Mouse (Mus musculus) liver, embryonic 15.5 days (tissue): ENCODE data around the gene C87436. TPM values are rescaled to one million over a fixed set of nuclear protein-coding genes. Genes with fewer than 3 reads are reported as not detected.

Experiments
- ATAC-seq: fragments of 200-750 bp; cut with Nextera tagmentation; 2 replicates; pipeline ENCODE4 v1.8.0; 2017; ENCODE audit warnings: moderate number of reproducible peaks, mild to moderate bottlenecking, moderate library complexity; ENCODE audit not compliant: insufficient read depth
- H3K27ac ChIP-seq: fragments of 300-500 bp; sonication (generic); replicated peaks from 2 replicates; pipeline ENCODE4 v1.5.1; 2015; ENCODE audit warnings: mild to moderate bottlenecking, inconsistent platforms
- H3K27me3 ChIP-seq: fragments of 300-500 bp; sonication (generic); 2 replicates; pipeline ENCODE4 v1.6.1; 2015; ENCODE audit warnings: mild to moderate bottlenecking, inconsistent platforms
- H3K36me3 ChIP-seq: fragments of 300-500 bp; sonication (generic); replicated peaks from 2 replicates; pipeline ENCODE4 v1.6.1; 2015; ENCODE audit warnings: moderate library complexity, mild to moderate bottlenecking, inconsistent platforms
- H3K4me1 ChIP-seq: fragments of 300-500 bp; sonication (generic); replicated peaks from 2 replicates; pipeline ENCODE4 v1.6.1; 2015; ENCODE audit warnings: inconsistent platforms
- H3K4me2 ChIP-seq: fragments of 300-500 bp; sonication (generic); 2 replicates; pipeline ENCODE4 v1.6.1; 2015; ENCODE audit warnings: moderate library complexity, mild to moderate bottlenecking, inconsistent platforms
- H3K4me3 ChIP-seq: fragments of 300-500 bp; sonication (generic); replicated peaks from 2 replicates; pipeline ENCODE4 v1.5.1; 2015; ENCODE audit warnings: mild to moderate bottlenecking, inconsistent platforms
- H3K9ac ChIP-seq: fragments of 300-500 bp; sonication (generic); 2 replicates; pipeline ENCODE4 v1.6.1; 2015; ENCODE audit warnings: moderate library complexity, mild to moderate bottlenecking, inconsistent platforms
- H3K9me3 ChIP-seq: fragments of 300-500 bp; sonication (generic); replicated peaks from 2 replicates; pipeline ENCODE4 v1.6.1; 2016; ENCODE audit warnings: inconsistent platforms
- WGBS: fragments of 180-500 bp; shearing (Covaris S2); methylation state at CpG from one replicate; pipeline ENCODE4 v1.1.7; 2015; ENCODE audit warnings: mixed read lengths; ENCODE audit not compliant: insufficient replicate concordance; 5-methylcytosine and 5-hydroxymethylcytosine counted together
- polyA plus RNA-seq: library from polyadenylated mRNA; unstranded; fragments of >200 nt; fragmentation: Nextera tagmentation; extraction: Ambion mirVana; gene quantifications from 2 replicates; pipeline ENCODE4 v1.2.1, GENCODE M21; 2015

The C87436 gene
- polyA plus RNA-seq, 1 experiment from 2014 or later, result 11.1 TPM

GRCm38 (mm10) chr6:86513296-86513695 is 75.1 kb downstream of the C87436 start:
- 79% methylated on average over 4 of the region's 4 CpGs for WGBS
- Histone ChIP-seq H3K4me3 (no peak overlapping the region), H3K27ac (no peak overlapping the region), H3K36me3 (no peaks in the 10 kb centered on the region), H3K9me3 (no peaks in the 10 kb centered on the region), H3K9ac (no peak overlapping the region), H3K4me2 (no peak overlapping the region), H3K27me3 (no peaks in the 10 kb centered on the region), H3K4me1 (peaks cover 15% of the 10 kb centered on the region)
- ATAC-seq, result no peak

- Histone ChIP-seq H3K27ac (no peak overlapping the region), H3K9me3 (no peaks in the 10 kb centered on the region), H3K4me2 (no peak overlapping the region), H3K4me1 (no peaks in the 10 kb centered on the region), H3K4me3 (no peak overlapping the region), H3K36me3 (no peaks in the 10 kb centered on the region), H3K27me3 (no peaks in the 10 kb centered on the region), H3K9ac (no peak overlapping the region)
- ATAC-seq, result no peak
- 72% methylated on average over 1 of the region's 1 CpGs for WGBS
Measured at GRCm38 (mm10) chr6:86516021-86516420, 77.8 kb downstream of the C87436 start.

GRCm38 (mm10) chr6:86519767-86520345 is 81.7 kb downstream of the C87436 start:
- no peak overlapping the region for H3K4me2 ChIP-seq
- peaks cover 21% of the 10 kb centered on the region for H3K4me1 ChIP-seq
- H3K9me3 ChIP-seq, result no peaks in the 10 kb centered on the region
- no peak overlapping the region for H3K4me3 ChIP-seq
- H3K36me3 ChIP-seq, result peaks cover 25% of the 10 kb centered on the region
- 68% methylated on average over 3 of the region's 3 CpGs for WGBS
- no peak overlapping the region for H3K9ac ChIP-seq
- no peaks in the 10 kb centered on the region for H3K27me3 ChIP-seq
- H3K27ac ChIP-seq, result no peak overlapping the region
- no peak for ATAC-seq

- 77% methylated on average over 5 of the region's 5 CpGs for WGBS
- peak overlapping the region; percentile 93; the same call in 1 of the 2 replicates for H3K4me3 ChIP-seq
- no peak for ATAC-seq
- no peaks in the 10 kb centered on the region for H3K27me3 ChIP-seq
- H3K36me3 ChIP-seq, result peaks cover 31% of the 10 kb centered on the region
- H3K9me3 ChIP-seq, result no peaks in the 10 kb centered on the region
- H3K27ac ChIP-seq, result peak overlapping the region; percentile 73
- H3K4me1 ChIP-seq, result peaks cover 22% of the 10 kb centered on the region
- H3K4me2 ChIP-seq, result peak overlapping the region; percentile 93
- peak overlapping the region; percentile 6; the same call in 1 of the 2 replicates for H3K9ac ChIP-seq
Measured at GRCm38 (mm10) chr6:86522001-86522911, 84.1 kb downstream of the C87436 start.

Other genes starting within 250 kb of the C87436 start
- 2.0 and 2.5 TPM in 2 replicates for gene Tgfa, start 243.2 kb upstream of the C87436 start, polyA plus RNA-seq
- 62.9 and 65.2 TPM in 2 replicates for gene Fam136a, start 72.7 kb upstream of the C87436 start, polyA plus RNA-seq
- gene Snrpg, start 67.1 kb upstream of the C87436 start, polyA plus RNA-seq, result 251 and 306 TPM in 2 replicates
- 58.6 and 66.3 TPM in 2 replicates for gene Pcyox1, start 41.2 kb upstream of the C87436 start, polyA plus RNA-seq
- gene Tia1, start 34.2 kb upstream of the C87436 start, polyA plus RNA-seq, result 19.1 and 20.8 TPM in 2 replicates
- gene Gm44790, start 11.7 kb upstream of the C87436 start, polyA plus RNA-seq, result not detected in 2 replicates
- 253 and 255 TPM in 2 replicates for gene Pcbp1, start 87.9 kb downstream of the C87436 start, polyA plus RNA-seq
- 2.0 and 2.9 TPM in 2 replicates for gene Asprv1, start 189.8 kb downstream of the C87436 start, polyA plus RNA-seq
- gene Mxd1, start 230.8 kb downstream of the C87436 start, polyA plus RNA-seq, result 48.8 and 58.0 TPM in 2 replicates
- gene Snrnp27, start 246.1 kb downstream of the C87436 start, polyA plus RNA-seq, result 37.5 and 47.5 TPM in 2 replicates